Mouse (Mus musculus): ENCODE results near the gene Thsd4. TPM values are rescaled to one million over a fixed set of nuclear protein-coding genes. Genes with fewer than 3 reads are reported as not detected.
A peak's percentile ranks its signal among the peaks of the same experiment; 100 is the strongest.
"Not testable (repeated sequence)": the region's sequence is repeated elsewhere in the genome, so short reads cannot be mapped to it uniquely, and the experiment has no call there.

Thsd4 gene
- total and polyA plus RNA-seq, 2 experiments from 2014 or later = 4.8 to 45.0 TPM

- H3K4me1 ChIP-seq (ENCODE audit: control insufficient read depth, insufficient read depth) = no peaks in the 10 kb centered on the region
- H3K9me3 ChIP-seq (replicated peaks; ENCODE audit: control insufficient read depth, low read length) = no peaks in the 10 kb centered on the region
- ATAC-seq (ENCODE audit: insufficient read depth, low read depth) (no peak), DNase-seq (ENCODE audit: low spot score) (peak; percentile 29)
- no peaks in the 10 kb centered on the region for H3K36me3 ChIP-seq (replicated peaks; ENCODE audit: control insufficient read depth, insufficient read depth, low read length)
- H3K4me2 ChIP-seq (ENCODE audit: low read depth, low read length) = no peak overlapping the region
- no peak overlapping the region for H3K9ac ChIP-seq (replicated peaks; ENCODE audit: low read depth, low read length)
- no peak overlapping the region for H3K27ac ChIP-seq (ENCODE audit: low read depth)
- no peaks in the 10 kb centered on the region for H3K27me3 ChIP-seq (ENCODE audit: control insufficient read depth, insufficient read depth, low read length)
- 30% methylated on average over 5 of the region's 5 CpGs for WGBS
- TF ChIP-seq CTCF (IDR thresholded peaks at IDR 0.05; ENCODE audit: low read depth) (peak; percentile 47), EP300 (IDR thresholded peaks at IDR 0.05; ENCODE audit: low read depth) (no peak)
- no peak overlapping the region for H3K4me3 ChIP-seq (ENCODE audit: low read depth, low read length)
These were observed 245.5 kb downstream of the Thsd4 start for GRCm38 (mm10) chr9:60276351-60276750.

- Histone ChIP-seq H3K9me3 (replicated peaks; ENCODE audit: control insufficient read depth, low read length) (no peaks in the 10 kb centered on the region), H3K4me1 (ENCODE audit: control insufficient read depth, insufficient read depth) (no peaks in the 10 kb centered on the region), H3K27ac (ENCODE audit: low read depth) (no peak overlapping the region), H3K4me2 (ENCODE audit: low read depth, low read length) (no peak overlapping the region), H3K4me3 (ENCODE audit: low read depth, low read length) (no peak overlapping the region), H3K36me3 (replicated peaks; ENCODE audit: control insufficient read depth, insufficient read depth, low read length) (no peaks in the 10 kb centered on the region), H3K27me3 (ENCODE audit: control insufficient read depth, insufficient read depth, low read length) (no peaks in the 10 kb centered on the region), H3K9ac (replicated peaks; ENCODE audit: low read depth, low read length) (no peak overlapping the region)
- no peak for ATAC-seq (ENCODE audit: insufficient read depth, low read depth)
- 36% methylated on average over 12 of the region's 12 CpGs for WGBS
- DNase-seq (ENCODE audit: low spot score) = no peak
- TF ChIP-seq CTCF (IDR thresholded peaks at IDR 0.05; ENCODE audit: low read depth) (peak; percentile 49), EP300 (IDR thresholded peaks at IDR 0.05; ENCODE audit: low read depth) (no peak)
These were observed 246.3 kb downstream of the Thsd4 start for GRCm38 (mm10) chr9:60275410-60276159.

GRCm38 (mm10) chr9:60274503-60274902, 247.3 kb downstream of the Thsd4 start:
- Histone ChIP-seq H3K27ac (ENCODE audit: low read depth) (no peak overlapping the region), H3K27me3 (ENCODE audit: control insufficient read depth, insufficient read depth, low read length) (no peaks in the 10 kb centered on the region), H3K4me1 (ENCODE audit: control insufficient read depth, insufficient read depth) (no peaks in the 10 kb centered on the region), H3K4me3 (ENCODE audit: low read depth, low read length) (no peak overlapping the region), H3K9me3 (replicated peaks; ENCODE audit: control insufficient read depth, low read length) (no peaks in the 10 kb centered on the region), H3K36me3 (replicated peaks; ENCODE audit: control insufficient read depth, insufficient read depth, low read length) (no peaks in the 10 kb centered on the region), H3K9ac (replicated peaks; ENCODE audit: low read depth, low read length) (no peak overlapping the region), H3K4me2 (ENCODE audit: low read depth, low read length) (no peak overlapping the region)
- DNase-seq (ENCODE audit: low spot score) (no peak), ATAC-seq (ENCODE audit: insufficient read depth, low read depth) (no peak)
- 71% methylated on average over 4 of the region's 4 CpGs for WGBS
- no peak for TF ChIP-seq CTCF (IDR thresholded peaks at IDR 0.05; ENCODE audit: low read depth)
- TF ChIP-seq EP300 (IDR thresholded peaks at IDR 0.05; ENCODE audit: low read depth) = no peak

- H3K9me3 ChIP-seq (replicated peaks; ENCODE audit: control insufficient read depth, low read length); H3K4me3 ChIP-seq (ENCODE audit: low read depth, low read length); H3K27me3 ChIP-seq (ENCODE audit: control insufficient read depth, insufficient read depth, low read length); H3K36me3 ChIP-seq (replicated peaks; ENCODE audit: control insufficient read depth, insufficient read depth, low read length); H3K4me1 ChIP-seq (ENCODE audit: control insufficient read depth, insufficient read depth); H3K9ac ChIP-seq (replicated peaks; ENCODE audit: low read depth, low read length); DNase-seq (ENCODE audit: low spot score); ATAC-seq (ENCODE audit: insufficient read depth, low read depth); H3K4me2 ChIP-seq (ENCODE audit: low read depth, low read length); H3K27ac ChIP-seq (ENCODE audit: low read depth): not testable (repeated sequence)
- WGBS = 78% methylated on average over 8 of the region's 8 CpGs
These were observed 249.5 kb downstream of the Thsd4 start for GRCm38 (mm10) chr9:60272345-60272744.

- no peaks in the 10 kb centered on the region for H3K36me3 ChIP-seq (replicated peaks; ENCODE audit: control insufficient read depth, insufficient read depth, low read length)
- ATAC-seq (ENCODE audit: insufficient read depth, low read depth) (no peak), DNase-seq (ENCODE audit: low spot score) (no peak)
- no peak overlapping the region for H3K27ac ChIP-seq (ENCODE audit: low read depth)
- no peak overlapping the region for H3K4me2 ChIP-seq (ENCODE audit: low read depth, low read length)
- 77% methylated on average over 2 of the region's 2 CpGs for WGBS
- TF ChIP-seq CTCF (IDR thresholded peaks at IDR 0.05; ENCODE audit: low read depth) = no peak
- no peak for TF ChIP-seq EP300 (IDR thresholded peaks at IDR 0.05; ENCODE audit: low read depth)
- no peaks in the 10 kb centered on the region for H3K9me3 ChIP-seq (replicated peaks; ENCODE audit: control insufficient read depth, low read length)
- H3K27me3 ChIP-seq (ENCODE audit: control insufficient read depth, insufficient read depth, low read length) = no peaks in the 10 kb centered on the region
- no peak overlapping the region for H3K9ac ChIP-seq (replicated peaks; ENCODE audit: low read depth, low read length)
- H3K4me1 ChIP-seq (ENCODE audit: control insufficient read depth, insufficient read depth) = no peaks in the 10 kb centered on the region
- H3K4me3 ChIP-seq (ENCODE audit: low read depth, low read length) = no peak overlapping the region
These were observed 249.9 kb downstream of the Thsd4 start for GRCm38 (mm10) chr9:60271940-60272339.

GRCm38 (mm10) chr9:60269807-60270206, 252.0 kb downstream of the Thsd4 start:
- ATAC-seq (ENCODE audit: insufficient read depth, low read depth) (no peak), DNase-seq (ENCODE audit: low spot score) (no peak)
- Histone ChIP-seq H3K4me1 (ENCODE audit: control insufficient read depth, insufficient read depth) (no peaks in the 10 kb centered on the region), H3K36me3 (replicated peaks; ENCODE audit: control insufficient read depth, insufficient read depth, low read length) (no peaks in the 10 kb centered on the region), H3K9me3 (replicated peaks; ENCODE audit: control insufficient read depth, low read length) (no peaks in the 10 kb centered on the region), H3K4me3 (ENCODE audit: low read depth, low read length) (no peak overlapping the region), H3K4me2 (ENCODE audit: low read depth, low read length) (no peak overlapping the region), H3K27me3 (ENCODE audit: control insufficient read depth, insufficient read depth, low read length) (no peaks in the 10 kb centered on the region), H3K27ac (ENCODE audit: low read depth) (no peak overlapping the region), H3K9ac (replicated peaks; ENCODE audit: low read depth, low read length) (no peak overlapping the region)
- 75% methylated on average over 5 of the region's 5 CpGs for WGBS
- no peak for TF ChIP-seq EP300 (IDR thresholded peaks at IDR 0.05; ENCODE audit: low read depth)
